Mouse (Mus musculus) small intestine, adult 2 months (tissue): Measurements from ENCODE around the gene Iglon5. TPM values are rescaled to one million over a fixed set of nuclear protein-coding genes. Genes with fewer than 3 reads are reported as not detected.

Source experiments
- H3K27ac ChIP-seq: fragments of 200-500 bp; 2 replicates; pipeline ENCODE4 v1.5.1; 2012; ENCODE audit warnings: low read depth, low read length, control low read depth, inconsistent platforms; ENCODE audit not compliant: insufficient read depth
- H3K27me3 ChIP-seq: fragments of 200-500 bp; 2 replicates; pipeline ENCODE4 v1.6.1; 2012; ENCODE audit warnings: mild to moderate bottlenecking, moderate library complexity, low read length, inconsistent platforms; ENCODE audit not compliant: control insufficient read depth, insufficient read depth
- H3K36me3 ChIP-seq: fragments of 200-500 bp; 2 replicates; pipeline ENCODE4 v1.6.1; 2012; ENCODE audit warnings: mild to moderate bottlenecking, low read length, control low read depth, inconsistent platforms; ENCODE audit not compliant: control insufficient read depth, insufficient read depth
- H3K4me1 ChIP-seq: fragments of 200-500 bp; 2 replicates; pipeline ENCODE4 v1.6.1; 2012; ENCODE audit warnings: low read length, inconsistent platforms, mixed read lengths; ENCODE audit not compliant: control insufficient read depth, insufficient read depth, insufficient read length
- H3K4me3 ChIP-seq: fragments of 200-500 bp; 2 replicates; pipeline ENCODE4 v1.5.1; 2012; ENCODE audit warnings: low read depth, mild to moderate bottlenecking, control low read depth, inconsistent platforms, low read length, moderate library complexity
- CTCF ChIP-seq: fragments of 200-500 bp; IDR thresholded peaks from 2 replicates; pipeline ENCODE4 v1.5.1; 2012; ENCODE audit warnings: low read depth, mild to moderate bottlenecking, control low read depth, inconsistent platforms, low read length, moderate library complexity, mixed read lengths; ENCODE audit not compliant: insufficient replicate concordance, insufficient read length; ENCODE audit errors: extremely low read depth
- POLR2A ChIP-seq: fragments of 200-500 bp; IDR thresholded peaks from 2 replicates; pipeline ENCODE4 v1.6.1; 2012; ENCODE audit warnings: low read depth, mild to moderate bottlenecking, control low read depth, inconsistent platforms, low read length, moderate library complexity
- WGBS: fragments of 180-500 bp; shearing (Covaris S2); methylation state at CpG from one replicate; pipeline ENCODE4 v1.1.7; 2018; 5-methylcytosine and 5-hydroxymethylcytosine counted together
- polyA plus RNA-seq: library from polyadenylated mRNA; depleted of rRNA; stranded (reverse); fragments of >200 nt; gene quantifications from 2 replicates; pipeline ENCODE4 v1.2.3, GENCODE M21; 2012

Gene Iglon5
- polyA plus RNA-seq, 1 experiment, result 1.5 TPM

GRCm38 (mm10) chr7:43465344-43466098 lies 24.4 kb downstream of the Iglon5 start:
- no peaks in the 10 kb centered on the region for H3K27me3 ChIP-seq
- peak overlapping the region; percentile 68 for H3K4me3 ChIP-seq
- peak overlapping the region; percentile 14; the same call in 1 of the 2 replicates for H3K27ac ChIP-seq
- WGBS, result under 1% methylated on average over 33 of the region's 33 CpGs
- H3K36me3 ChIP-seq, result no peaks in the 10 kb centered on the region
- peaks cover 6% of the 10 kb centered on the region; the same call in 1 of the 2 replicates for H3K4me1 ChIP-seq
- TF ChIP-seq POLR2A (no peak), CTCF (no peak)

GRCm38 (mm10) chr7:43464864-43465343 lies 25.0 kb downstream of the Iglon5 start:
- WGBS, result 6% methylated on average over 35 of the region's 35 CpGs

GRCm38 (mm10) chr7:43463976-43464375 lies 25.9 kb downstream of the Iglon5 start:
- H3K27ac ChIP-seq, result no peak overlapping the region
- H3K36me3 ChIP-seq, result no peaks in the 10 kb centered on the region
- TF ChIP-seq CTCF (no peak), POLR2A (no peak)
- WGBS, result 80% methylated on average over 7 of the region's 7 CpGs
- peaks cover 6% of the 10 kb centered on the region; the same call in 1 of the 2 replicates for H3K4me1 ChIP-seq
- H3K27me3 ChIP-seq, result no peaks in the 10 kb centered on the region
- no peak overlapping the region for H3K4me3 ChIP-seq

More at GRCm38 (mm10) chr7:43464864-43465343, 25.0 kb downstream of the Iglon5 start:
- H3K4me3 ChIP-seq, result peak overlapping the region; percentile 68
- H3K27me3 ChIP-seq, result no peaks in the 10 kb centered on the region
- no peak overlapping the region for H3K27ac ChIP-seq
- no peaks in the 10 kb centered on the region for H3K36me3 ChIP-seq
- peaks cover 6% of the 10 kb centered on the region; the same call in 1 of the 2 replicates for H3K4me1 ChIP-seq
- TF ChIP-seq CTCF, result no peak; the same call in 1 of the 2 replicates
- TF ChIP-seq POLR2A, result no peak

- no peaks in the 10 kb centered on the region for H3K27me3 ChIP-seq
- no peak within 1 kb of the TSS for H3K27ac ChIP-seq
- 46% methylated on average over 4 of the region's 4 CpGs for WGBS
- no peaks in the 10 kb centered on the region; the same call in 1 of the 2 replicates for H3K36me3 ChIP-seq
- peaks cover 6% of the 10 kb centered on the region; the same call in 1 of the 2 replicates for H3K4me1 ChIP-seq
- no peak within 1 kb of the TSS for H3K4me3 ChIP-seq
- TF ChIP-seq CTCF (no peak), POLR2A (no peak)
Observed at GRCm38 (mm10) chr7:43462851-43463250, 27.0 kb downstream of the Iglon5 start, which contains the start of gene Vsig10l. Vsig10l (plus strand) TSS chr7:43463151.

GRCm38 (mm10) chr7:43454371-43454770 lies 35.5 kb downstream of the Iglon5 start:
- H3K36me3 ChIP-seq, result peaks cover 28% of the 10 kb centered on the region
- no peak overlapping the region for H3K4me3 ChIP-seq
- TF ChIP-seq CTCF (no peak), POLR2A (no peak)
- WGBS, result 60% methylated on average over 6 of the region's 6 CpGs
- H3K4me1 ChIP-seq, result peaks cover 13% of the 10 kb centered on the region
- H3K27ac ChIP-seq, result peak overlapping the region; percentile 86; the same call in 1 of the 2 replicates
- H3K27me3 ChIP-seq, result no peaks in the 10 kb centered on the region

GRCm38 (mm10) chr7:43453599-43454355 lies 36.1 kb downstream of the Iglon5 start:
- Histone ChIP-seq H3K27me3 (no peaks in the 10 kb centered on the region), H3K4me3 (peak overlapping the region; percentile 19; the same call in 1 of the 2 replicates), H3K36me3 (peaks cover 28% of the 10 kb centered on the region), H3K4me1 (peaks cover 13% of the 10 kb centered on the region), H3K27ac (peak overlapping the region; percentile 86)
- TF ChIP-seq CTCF, result no peak
- TF ChIP-seq POLR2A, result no peak
- WGBS, result 46% methylated on average over 14 of the region's 14 CpGs
